Mouse (Mus musculus) lung, embryonic 16.5 days (tissue): ENCODE measurements at regions not wholly inside any gene's neighbourhood (a gene's known extent, or its start where the extent isn't known, plus 50 kb on each side); places are given as distances from the start of the nearest gene placed in this dataset.

Source experiments
- ATAC-seq: fragments of 200-750 bp; cut with Nextera tagmentation; 2 replicates; pipeline ENCODE4 v1.8.0; 2017; ENCODE audit warnings: low read depth, mild to moderate bottlenecking, moderate library complexity
- H3K27ac ChIP-seq: fragments of 300-500 bp; sonication (generic); 2 replicates; pipeline ENCODE4 v1.5.1; 2014; ENCODE audit warnings: mild to moderate bottlenecking, control low read depth, low read length
- H3K27me3 ChIP-seq: fragments of 300-500 bp; sonication (generic); 2 replicates; pipeline ENCODE4 v1.6.1; 2014; ENCODE audit warnings: low read depth, low read length, mixed read lengths; ENCODE audit not compliant: control insufficient read depth, insufficient read depth
- H3K36me3 ChIP-seq: fragments of 300-500 bp; sonication (generic); 2 replicates; pipeline ENCODE4 v1.6.1; 2014; ENCODE audit warnings: low read length; ENCODE audit not compliant: control insufficient read depth, insufficient read depth
- H3K4me1 ChIP-seq: fragments of 300-500 bp; sonication (generic); replicated peaks from 2 replicates; pipeline ENCODE4 v1.6.1; 2014; ENCODE audit warnings: low read length, mixed read lengths; ENCODE audit not compliant: control insufficient read depth, insufficient read depth
- H3K4me2 ChIP-seq: fragments of 300-500 bp; sonication (generic); 2 replicates; pipeline ENCODE4 v1.6.1; 2014; ENCODE audit warnings: low read depth, low read length, control low read depth
- H3K4me3 ChIP-seq: fragments of 300-500 bp; sonication (generic); 2 replicates; pipeline ENCODE4 v1.5.1; 2014; ENCODE audit warnings: mild to moderate bottlenecking, low read length, control low read depth
- H3K9ac ChIP-seq: fragments of 300-500 bp; sonication (generic); 2 replicates; pipeline ENCODE4 v1.6.1; 2014; ENCODE audit warnings: low read length, control low read depth
- H3K9me3 ChIP-seq: fragments of 300-500 bp; sonication (generic); 2 replicates; pipeline ENCODE4 v1.6.1; 2016; ENCODE audit warnings: low read length; ENCODE audit not compliant: control insufficient read depth
- WGBS: fragments of 180-500 bp; shearing (Covaris S2); extraction: QIAGEN DNeasy Blood & Tissue Kit; methylation state at CpG from one replicate; pipeline ENCODE4 v1.1.7; 2014; 5-methylcytosine and 5-hydroxymethylcytosine counted together

DNA sequence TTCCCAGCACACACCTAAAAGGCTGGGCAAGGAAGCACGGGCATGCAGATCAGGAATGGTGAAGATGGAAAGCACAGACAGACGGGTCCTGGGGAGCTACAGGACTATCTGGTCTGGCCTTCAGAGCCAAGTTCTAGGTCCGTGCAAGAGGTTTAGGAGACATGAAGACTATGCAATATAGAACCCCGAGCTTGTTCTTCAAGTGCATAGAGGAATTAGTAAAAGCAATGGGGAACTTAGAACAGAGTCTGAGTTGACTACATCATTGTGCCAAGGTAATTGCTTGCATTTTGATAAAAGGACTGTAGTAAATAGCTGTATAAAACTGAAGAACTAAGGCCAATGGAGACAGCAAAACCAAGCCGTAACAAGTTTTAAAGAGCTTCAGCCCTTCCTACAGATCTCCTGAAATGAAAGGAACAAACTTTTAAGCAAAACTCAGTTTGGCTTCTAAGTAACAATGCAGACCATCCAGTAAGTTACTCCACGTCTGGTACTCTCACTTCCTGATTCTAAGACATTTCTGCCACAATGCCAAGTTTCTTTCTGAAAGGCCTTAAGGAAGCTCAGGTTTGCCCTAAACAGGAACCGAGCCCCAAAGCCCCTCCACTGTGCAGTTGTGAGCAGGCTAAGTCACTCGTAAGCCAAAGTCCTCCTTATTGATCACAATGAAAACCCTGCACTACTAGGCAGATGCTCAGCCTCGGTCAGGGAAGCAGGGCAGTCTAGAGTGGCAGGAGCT, 234.0 kb upstream of the Smim15 start:
- WGBS, result 64% methylated on average over 9 of the region's 9 CpGs
- Histone ChIP-seq H3K27me3 (no peaks in the 10 kb centered on the region), H3K4me1 (peaks cover 24% of the 10 kb centered on the region), H3K9me3 (no peaks in the 10 kb centered on the region), H3K4me3 (no peak overlapping the region), H3K27ac (no peak overlapping the region), H3K36me3 (no peaks in the 10 kb centered on the region), H3K9ac (no peak overlapping the region), H3K4me2 (no peak overlapping the region)
- ATAC-seq, result 0 out of 2 replicates have a peak, but pooled peaks have one; percentile 20

DNA sequence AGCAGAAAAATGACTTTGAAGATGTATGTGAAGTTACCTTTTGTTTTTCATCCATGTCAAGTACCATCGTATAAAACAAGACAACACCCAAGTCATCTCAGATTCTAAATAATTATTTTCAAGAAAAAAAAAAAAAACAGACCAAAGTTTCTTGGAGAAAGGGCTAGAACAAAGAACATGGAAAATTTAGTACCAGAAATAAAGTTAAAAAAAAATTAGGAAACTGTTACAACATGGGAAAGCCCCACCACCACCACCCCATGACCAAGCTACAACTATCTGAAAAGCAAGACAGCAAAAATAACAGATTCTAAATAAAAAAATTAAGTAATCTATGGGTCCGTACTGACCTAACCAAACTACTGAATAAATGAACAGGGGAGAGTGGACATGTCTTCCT, 235.3 kb upstream of the Smim15 start:
- WGBS, result 87% methylated on average over 2 of the region's 2 CpGs
- H3K9me3 ChIP-seq, result 0 out of 2 replicates have a peak, but pooled peaks cover 3% of the 10 kb centered on the region
- no peak for ATAC-seq

GRCm38 (mm10) chr13:107804418-107804817, 239.8 kb upstream of the Smim15 start:
- 90% methylated on average over 1 of the region's 1 CpGs for WGBS
- H3K9me3 ChIP-seq, result 0 out of 2 replicates have a peak, but pooled peaks cover 3% of the 10 kb centered on the region
- no peaks in the 10 kb centered on the region for H3K27me3 ChIP-seq
- H3K36me3 ChIP-seq, result no peaks in the 10 kb centered on the region
- H3K4me3 ChIP-seq, result no peak overlapping the region
- peaks cover 14% of the 10 kb centered on the region; the same call in 1 of the 2 replicates for H3K4me1 ChIP-seq
- ATAC-seq, result no peak
- H3K9ac ChIP-seq, result no peak overlapping the region
- no peak overlapping the region for H3K4me2 ChIP-seq
- H3K27ac ChIP-seq, result no peak overlapping the region

More for the DNA sequence above, 235.3 kb upstream of the Smim15 start:
- no peak overlapping the region for H3K9ac ChIP-seq
- H3K4me2 ChIP-seq, result no peak overlapping the region
- no peak overlapping the region for H3K27ac ChIP-seq
- no peak overlapping the region for H3K4me3 ChIP-seq
- no peaks in the 10 kb centered on the region for H3K27me3 ChIP-seq
- peaks cover 24% of the 10 kb centered on the region for H3K4me1 ChIP-seq
- H3K36me3 ChIP-seq, result no peaks in the 10 kb centered on the region

DNA sequence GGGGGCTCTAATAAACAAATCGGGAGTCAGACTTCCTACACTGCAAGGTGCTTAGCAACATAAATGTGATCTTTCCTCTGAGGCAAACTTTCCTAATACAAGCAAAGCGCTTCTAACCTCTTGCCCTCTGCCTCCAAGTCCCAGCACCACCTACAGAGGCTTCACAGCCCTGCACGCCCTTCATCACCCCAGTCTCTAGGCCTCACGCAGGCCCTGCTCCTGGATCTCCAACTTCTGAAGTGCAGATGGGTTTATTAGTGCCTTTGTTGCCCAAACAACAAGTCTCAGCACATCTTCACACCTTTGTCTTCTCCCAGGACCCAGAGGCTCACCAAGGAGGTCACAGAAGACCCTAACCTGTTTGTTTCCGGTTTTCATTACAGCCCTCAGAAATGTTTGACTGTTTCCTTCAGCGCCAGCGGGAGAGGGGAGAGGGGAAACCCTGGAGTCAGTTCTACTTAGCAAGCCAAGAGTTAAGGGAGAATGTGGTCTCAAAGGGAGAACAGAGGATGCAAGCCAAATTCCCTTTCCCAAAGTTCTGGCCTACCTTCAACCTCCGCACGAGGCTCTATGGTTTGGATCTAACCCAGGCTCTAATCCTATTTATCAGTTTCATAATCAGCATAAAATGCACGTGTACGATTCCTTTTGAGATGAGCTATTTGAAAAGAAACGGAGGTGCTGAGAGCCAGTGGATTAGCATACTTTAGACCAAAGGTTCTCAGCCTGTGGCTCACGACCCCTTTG, 244.9 kb upstream of the Smim15 start:
- Histone ChIP-seq H3K4me3 (no peak overlapping the region), H3K9me3 (no peaks in the 10 kb centered on the region), H3K27ac (no peak overlapping the region), H3K9ac (no peak overlapping the region), H3K27me3 (no peaks in the 10 kb centered on the region), H3K4me1 (peaks cover 25% of the 10 kb centered on the region), H3K36me3 (no peaks in the 10 kb centered on the region), H3K4me2 (no peak overlapping the region)
- 41% methylated on average over 13 of the region's 13 CpGs for WGBS
- no peak for ATAC-seq

DNA sequence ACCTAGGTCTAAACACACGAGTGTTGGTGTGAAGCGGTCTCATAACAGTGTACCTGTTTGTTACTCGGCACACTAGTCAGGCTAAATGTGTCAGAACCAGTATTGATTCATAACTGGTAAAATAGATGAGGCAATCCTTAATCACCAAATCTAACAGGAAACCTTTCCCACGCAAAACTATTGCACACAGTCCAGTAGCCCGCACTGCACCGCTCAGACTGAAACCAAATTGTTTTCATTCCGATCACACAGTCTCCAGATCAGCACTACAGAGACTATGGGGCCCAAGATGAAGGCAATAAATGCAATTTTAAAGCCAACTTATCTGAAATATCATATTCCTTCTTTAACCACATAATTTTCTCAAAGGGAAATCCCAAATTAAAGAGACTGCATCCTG, 246.1 kb upstream of the Smim15 start:
- Histone ChIP-seq H3K4me3 (no peak overlapping the region), H3K9me3 (no peaks in the 10 kb centered on the region), H3K36me3 (no peaks in the 10 kb centered on the region), H3K27me3 (no peaks in the 10 kb centered on the region), H3K4me1 (peaks cover 33% of the 10 kb centered on the region), H3K9ac (no peak overlapping the region), H3K4me2 (no peak overlapping the region), H3K27ac (no peak overlapping the region)
- no peak for ATAC-seq
- 61% methylated on average over 7 of the region's 7 CpGs for WGBS

- 86% methylated on average over 3 of the region's 3 CpGs for WGBS
Observed at GRCm38 (mm10) chr13:107795516-107795915, 248.7 kb upstream of the Smim15 start.

GRCm38 (mm10) chr13:107791770-107792169, 252.5 kb upstream of the Smim15 start:
- Histone ChIP-seq H3K9ac (no peak overlapping the region), H3K4me2 (no peak overlapping the region), H3K9me3 (no peaks in the 10 kb centered on the region), H3K4me3 (no peak overlapping the region), H3K27ac (no peak overlapping the region), H3K27me3 (no peaks in the 10 kb centered on the region), H3K36me3 (no peaks in the 10 kb centered on the region), H3K4me1 (peaks cover 13% of the 10 kb centered on the region; the same call in 1 of the 2 replicates)
- ATAC-seq, result peak; percentile 38; the same call in 1 of the 2 replicates
- 80% methylated on average over 9 of the region's 9 CpGs for WGBS

More at GRCm38 (mm10) chr13:107795516-107795915, 248.7 kb upstream of the Smim15 start:
- H3K9me3 ChIP-seq, result no peaks in the 10 kb centered on the region
- no peak overlapping the region for H3K27ac ChIP-seq
- no peak overlapping the region for H3K4me3 ChIP-seq
- ATAC-seq, result no peak
- no peaks in the 10 kb centered on the region for H3K36me3 ChIP-seq
- H3K4me1 ChIP-seq, result peaks cover 28% of the 10 kb centered on the region
- H3K4me2 ChIP-seq, result no peak overlapping the region
- H3K9ac ChIP-seq, result no peak overlapping the region
- H3K27me3 ChIP-seq, result no peaks in the 10 kb centered on the region

- no peaks in the 10 kb centered on the region for H3K9me3 ChIP-seq
- no peak for ATAC-seq
- H3K4me3 ChIP-seq, result no peak overlapping the region
- no peaks in the 10 kb centered on the region for H3K4me1 ChIP-seq
- H3K9ac ChIP-seq, result no peak overlapping the region
- H3K27ac ChIP-seq, result no peak overlapping the region
- WGBS, result 64% methylated on average over 5 of the region's 5 CpGs
- no peaks in the 10 kb centered on the region for H3K27me3 ChIP-seq
- H3K4me2 ChIP-seq, result no peak overlapping the region
- no peaks in the 10 kb centered on the region for H3K36me3 ChIP-seq
Observed at GRCm38 (mm10) chr13:107784971-107785370, 259.3 kb upstream of the Smim15 start.

GRCm38 (mm10) chr13:107781741-107782140, 262.5 kb upstream of the Smim15 start:
- H3K9me3 ChIP-seq, result no peaks in the 10 kb centered on the region
- ATAC-seq, result no peak
- no peaks in the 10 kb centered on the region for H3K27me3 ChIP-seq
- no peak overlapping the region for H3K4me3 ChIP-seq
- no peak overlapping the region for H3K9ac ChIP-seq
- no peak overlapping the region for H3K4me2 ChIP-seq
- no peak overlapping the region for H3K27ac ChIP-seq
- no peaks in the 10 kb centered on the region for H3K36me3 ChIP-seq
- H3K4me1 ChIP-seq, result no peaks in the 10 kb centered on the region
- 87% methylated on average over 8 of the region's 8 CpGs for WGBS
